Mouse (Mus musculus): Measurements from ENCODE around the gene Msgn1. TPM values are rescaled to one million over a fixed set of nuclear protein-coding genes. Genes with fewer than 3 reads are reported as not detected.
A peak's percentile ranks its signal among the peaks of the same experiment; 100 is the strongest.

Msgn1 gene
- not detected for total RNA-seq (2021)
- long read RNA-seq, experiment 1 = 0 reads
- long read RNA-seq, experiment 2 = 0 reads

DNA sequence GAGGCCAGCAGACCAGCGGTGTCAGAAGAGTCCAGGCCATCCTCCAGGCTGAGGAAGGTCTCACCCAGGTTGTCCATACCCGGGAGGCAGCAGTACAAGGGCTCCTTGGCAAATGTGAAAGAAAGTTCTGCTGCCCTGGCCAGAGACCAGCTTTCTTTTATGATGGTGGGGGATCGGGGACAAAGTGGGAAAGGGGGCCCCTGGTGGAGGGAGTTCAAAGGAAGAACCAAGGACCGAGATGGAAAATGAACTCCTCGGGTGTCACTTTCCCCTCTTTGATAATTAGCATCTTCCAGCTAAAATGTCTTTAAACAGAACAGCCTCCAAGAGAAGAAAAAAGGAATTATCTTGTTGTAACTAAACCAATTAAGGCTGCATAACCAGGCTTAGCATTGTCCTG, at the start of gene Msgn1:
Msgn1 (minus strand) TSS at position 101 of the 400 bp plus-strand sequence.
- no peak for DNase-seq

GRCm38 (mm10) chr12:11250322-11250721, 41.5 kb upstream of the Msgn1 start:
- no peak for DNase-seq

DNA sequence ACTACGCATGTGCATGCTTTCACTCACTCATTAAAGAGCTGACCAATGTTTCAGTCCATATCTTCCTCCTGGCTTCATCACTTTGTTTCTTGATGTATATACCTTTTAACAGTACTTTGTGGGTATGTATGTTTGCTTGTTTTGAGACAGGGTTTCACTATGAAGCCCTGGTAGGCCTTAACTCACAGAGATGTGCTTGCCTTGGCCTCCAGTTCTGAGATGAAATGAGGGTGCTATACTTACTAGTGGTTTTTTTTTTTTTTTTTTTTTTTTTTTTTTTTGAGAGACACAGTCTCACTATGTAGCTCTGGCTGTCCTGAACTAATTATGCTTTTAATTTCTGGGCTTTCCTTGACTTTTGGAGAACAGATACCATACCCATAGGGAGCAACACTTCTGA, 38.7 kb upstream of the Msgn1 start:
- no peak for DNase-seq

DNA sequence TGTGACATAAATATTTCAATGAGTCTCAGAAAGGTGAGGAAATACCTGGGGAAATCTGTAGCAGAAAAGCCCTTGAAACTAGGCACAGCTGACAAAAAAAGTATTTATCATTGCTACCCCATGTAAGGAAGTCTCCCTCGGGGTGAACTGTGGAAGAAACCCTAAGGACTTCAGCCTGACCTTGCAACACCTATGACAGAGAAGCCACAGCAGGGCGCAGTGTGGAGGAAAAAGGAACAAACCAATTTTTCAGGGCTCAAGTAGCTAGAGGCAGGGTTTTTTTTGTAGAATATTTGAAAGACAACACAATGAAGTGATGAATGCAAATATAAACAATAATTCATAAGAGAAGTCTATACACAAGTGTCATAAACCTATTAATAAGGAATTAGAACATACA, 27.2 kb upstream of the Msgn1 start:
- DNase-seq = no peak

- DNase-seq = no peak
Observed at GRCm38 (mm10) chr12:11230267-11230666, 21.5 kb upstream of the Msgn1 start.

DNA sequence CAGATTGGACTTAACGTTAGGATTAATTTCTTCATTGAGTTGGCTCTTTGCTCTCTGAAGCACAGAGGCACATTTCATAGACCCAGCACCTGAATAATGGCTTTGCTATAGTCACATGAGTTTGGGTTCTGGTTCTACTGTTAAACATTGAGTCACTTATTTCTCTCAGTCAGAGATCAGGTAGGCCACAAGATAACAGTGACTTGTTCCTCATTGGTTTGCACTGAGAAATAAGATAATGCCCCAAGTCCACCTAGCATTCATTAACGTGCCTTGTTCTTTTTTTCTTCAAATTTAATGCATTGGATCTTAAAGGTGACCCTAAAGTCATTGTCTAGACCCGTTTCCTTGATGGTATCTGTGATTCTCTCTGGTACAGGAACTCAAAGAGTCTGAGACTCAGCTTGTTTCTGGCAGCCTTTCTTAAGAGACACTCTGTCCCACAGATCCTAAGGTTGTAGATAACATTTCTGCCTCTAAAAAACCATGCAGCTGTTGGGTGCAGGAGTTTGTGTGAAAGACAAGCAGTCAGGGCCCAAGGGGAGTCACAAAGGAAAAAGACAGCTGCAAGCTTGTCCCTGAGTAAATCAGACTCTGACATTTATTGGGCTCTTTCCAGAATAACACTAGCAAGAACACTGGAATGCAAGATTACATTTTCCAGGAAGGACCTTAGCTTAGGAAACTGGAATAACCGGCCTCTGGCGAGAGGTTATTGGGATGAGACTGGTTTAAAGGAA, 17.9 kb upstream of the Msgn1 start:
- DNase-seq = peak; percentile 16

DNA sequence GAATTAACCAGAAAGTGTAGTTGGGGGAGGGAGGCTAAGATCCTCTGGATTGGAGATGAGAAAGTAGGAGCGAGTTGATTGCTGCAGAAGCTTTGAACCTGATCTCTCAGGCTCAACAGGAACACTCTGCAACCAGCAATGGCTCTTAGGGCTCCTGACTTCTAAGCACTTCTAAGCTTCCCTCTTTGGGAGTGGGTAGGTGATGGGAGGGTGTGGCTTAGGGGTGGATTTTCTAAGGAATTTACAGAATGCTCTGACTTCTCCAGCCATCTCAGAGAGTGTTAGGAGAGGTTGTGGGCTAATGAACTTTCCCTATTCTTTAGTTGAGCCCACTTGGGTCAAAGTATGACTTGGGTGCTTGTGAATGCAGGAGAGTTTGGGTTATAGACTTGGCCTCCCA, 17.4 kb upstream of the Msgn1 start:
- no peak for DNase-seq

DNA sequence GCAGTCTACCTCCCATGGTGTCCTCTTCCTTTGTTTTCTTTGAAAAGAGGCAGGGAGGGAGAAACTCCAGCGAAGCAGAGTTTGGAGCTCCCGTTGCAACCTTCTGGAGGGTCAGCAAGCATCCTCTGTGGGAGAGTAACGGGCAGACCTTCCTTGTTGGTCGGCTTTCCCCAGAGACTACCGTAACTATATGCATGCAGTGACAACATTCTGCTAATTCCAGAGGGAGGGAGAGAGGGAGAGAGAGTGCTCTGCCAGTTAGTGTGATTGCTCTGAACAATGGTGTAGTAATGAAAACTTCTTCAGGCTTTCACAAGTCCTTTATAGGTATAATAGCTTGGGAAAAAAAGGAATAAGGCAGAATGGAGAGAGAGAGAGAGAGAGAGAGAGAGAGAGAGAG, 15.9 kb upstream of the Msgn1 start:
- no peak for DNase-seq

DNA sequence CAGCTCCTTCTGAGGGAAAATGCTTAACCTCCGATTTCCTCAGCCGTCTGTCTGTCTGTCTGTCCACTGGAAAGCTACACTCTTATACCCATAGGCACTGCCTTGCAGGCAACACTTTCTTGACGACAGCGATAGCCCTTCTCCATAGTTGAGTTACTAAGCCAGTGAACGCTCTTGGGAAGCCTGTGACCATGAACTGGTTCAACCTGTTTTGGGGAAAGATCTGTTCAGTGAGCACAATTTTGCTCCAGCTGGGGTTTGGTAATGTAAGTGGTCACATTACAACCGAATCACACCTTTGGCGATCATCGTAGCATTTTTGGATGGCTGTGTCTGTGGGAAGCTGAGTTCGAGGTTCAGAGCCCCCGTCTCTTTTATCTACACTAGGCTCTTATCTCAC, 14.3 kb upstream of the Msgn1 start:
- DNase-seq = peak; percentile 11

GRCm38 (mm10) chr12:11222566-11222965, 13.8 kb upstream of the Msgn1 start:
- no peak for DNase-seq

- DNase-seq = no peak
Observed at GRCm38 (mm10) chr12:11221524-11222330, 13.0 kb upstream of the Msgn1 start.

DNA sequence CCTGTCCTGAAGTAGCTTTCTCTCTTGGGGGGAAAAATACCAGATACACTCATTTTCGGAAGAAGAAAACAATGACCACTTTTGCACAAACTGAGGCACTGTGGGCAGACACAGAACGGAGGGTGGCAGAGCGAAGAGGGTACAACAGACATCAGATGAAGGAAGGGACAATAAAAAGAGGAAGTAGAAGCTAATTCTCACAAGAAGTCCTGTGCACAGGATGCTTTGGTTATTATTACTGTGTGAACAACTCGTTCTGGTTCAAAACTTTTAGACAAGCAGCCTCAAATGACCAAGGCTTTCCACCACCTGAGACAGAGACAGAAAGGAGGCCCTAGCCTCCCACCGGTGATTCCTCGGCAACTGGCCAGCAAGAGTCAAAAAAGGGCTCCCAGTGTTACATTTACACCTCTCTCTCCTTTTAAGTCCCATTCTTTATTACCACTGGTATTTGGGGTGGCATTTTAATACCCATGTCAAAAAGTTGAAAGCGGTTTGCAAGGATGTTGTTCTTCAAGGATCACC, 9.0 kb upstream of the Msgn1 start:
- no peak for DNase-seq

- DNase-seq = no peak
Observed at GRCm38 (mm10) chr12:11216454-11216853, 7.7 kb upstream of the Msgn1 start.

DNA sequence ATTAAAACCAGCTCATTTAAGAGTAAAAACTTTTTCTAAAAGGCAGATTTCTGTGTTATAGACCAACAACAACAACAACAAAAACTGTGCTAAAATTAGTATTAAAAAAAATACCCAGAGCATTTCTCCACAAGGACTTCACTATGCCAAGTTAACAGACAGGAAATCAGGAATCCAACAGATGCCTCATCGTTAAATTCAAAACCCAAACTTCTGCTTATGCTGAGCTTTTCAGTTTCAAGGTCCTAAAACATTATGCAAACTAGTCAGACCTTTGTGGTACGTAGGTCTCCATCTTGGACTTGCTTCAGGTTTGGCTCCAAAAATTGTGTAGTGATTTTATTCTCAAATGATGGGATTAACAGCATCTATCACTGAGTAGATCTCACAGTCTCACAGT, 6.8 kb upstream of the Msgn1 start:
- DNase-seq = no peak

DNA sequence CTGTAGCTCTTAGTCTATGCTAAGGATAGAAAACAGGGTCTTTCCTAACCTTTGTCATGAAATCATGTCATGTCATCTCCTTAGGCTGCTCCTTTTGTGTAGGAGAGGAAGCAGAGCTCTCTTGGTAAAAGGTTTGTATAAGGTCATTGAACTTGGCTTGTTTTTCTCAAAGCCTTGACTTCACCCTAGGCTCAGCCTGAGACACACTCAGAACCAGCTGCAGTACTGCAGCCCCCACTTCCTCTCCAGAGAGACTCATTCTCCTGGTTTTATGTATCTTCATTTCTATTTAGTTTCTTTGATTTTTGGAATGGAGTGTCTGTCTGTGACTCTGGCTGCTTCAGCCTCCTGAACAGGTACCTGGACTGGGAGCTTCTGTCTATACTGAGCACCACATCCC, 6.0 kb upstream of the Msgn1 start:
- no peak for DNase-seq

GRCm38 (mm10) chr12:11212881-11213280, 4.1 kb upstream of the Msgn1 start:
- no peak for DNase-seq

DNA sequence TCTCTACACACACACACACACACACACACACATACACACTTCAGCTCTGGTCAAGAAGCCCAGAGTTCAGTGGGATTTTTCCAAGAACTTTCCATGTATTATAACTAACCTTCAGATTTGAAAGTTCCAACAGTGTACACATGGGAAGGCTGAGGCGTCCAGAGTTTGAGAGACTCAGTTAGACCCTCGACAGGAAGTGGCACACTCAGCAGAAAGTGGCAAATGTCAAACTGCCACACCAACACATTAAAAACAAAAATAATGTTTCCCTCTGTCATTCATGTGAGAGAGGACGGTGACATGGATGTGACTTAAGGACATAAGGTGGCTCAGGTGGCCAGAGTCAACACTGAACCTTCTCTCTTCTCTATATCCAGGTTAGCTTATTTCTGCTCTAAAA, 1.6 kb upstream of the Msgn1 start:
- DNase-seq = no peak

- no peak for DNase-seq
Observed at GRCm38 (mm10) chr12:11209636-11210035, 864 bp upstream of the Msgn1 start.

- no peak for DNase-seq
Observed at GRCm38 (mm10) chr12:11206321-11206720, 2.5 kb downstream of the Msgn1 start.

DNA sequence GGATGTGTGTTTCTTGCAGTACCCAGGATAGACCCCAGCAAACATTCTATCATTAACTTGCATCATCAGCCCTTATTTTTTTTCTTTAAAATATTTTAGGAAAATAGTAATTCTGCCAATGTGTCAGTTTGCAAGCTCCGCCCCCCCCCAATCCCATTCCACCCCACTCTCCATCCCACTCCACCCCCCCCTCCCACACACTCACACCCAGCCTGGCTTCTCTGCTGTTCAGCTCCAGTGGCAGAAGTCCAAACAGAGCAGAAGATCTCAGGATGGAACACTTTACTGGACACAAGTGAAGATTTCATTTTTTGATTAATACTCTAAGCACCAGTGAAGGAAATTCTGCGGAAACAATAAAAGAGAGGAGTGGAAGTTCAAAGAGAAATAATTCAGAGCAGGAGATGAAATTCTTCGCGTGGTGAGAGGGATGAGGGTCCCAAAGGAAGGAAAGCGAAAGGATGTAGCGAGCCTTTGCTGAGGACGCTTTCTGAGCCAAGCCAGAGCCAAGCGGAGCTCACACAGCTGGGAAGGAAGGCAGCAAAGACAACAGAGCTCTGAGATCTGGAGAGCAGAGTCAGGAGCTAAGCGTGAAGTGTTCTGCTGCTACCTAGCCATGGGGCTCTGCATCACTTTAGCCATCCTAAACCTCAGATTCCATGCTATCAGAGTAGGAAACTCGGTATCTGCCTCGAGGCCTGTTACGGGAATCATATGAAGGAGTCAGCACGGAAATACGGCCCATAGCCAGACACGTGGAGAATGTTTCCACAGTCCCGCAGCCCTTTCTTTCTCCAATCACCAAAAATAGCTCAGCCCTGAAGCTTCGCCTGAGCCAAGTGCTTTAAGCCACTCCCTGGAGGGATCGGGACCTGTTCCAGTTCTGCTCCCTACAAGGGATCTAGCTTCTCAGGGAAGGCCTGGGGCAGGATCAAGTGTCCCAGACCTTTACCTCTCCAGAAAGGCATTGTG, 4.8 kb downstream of the Msgn1 start:
- DNase-seq = peak; percentile 71

DNA sequence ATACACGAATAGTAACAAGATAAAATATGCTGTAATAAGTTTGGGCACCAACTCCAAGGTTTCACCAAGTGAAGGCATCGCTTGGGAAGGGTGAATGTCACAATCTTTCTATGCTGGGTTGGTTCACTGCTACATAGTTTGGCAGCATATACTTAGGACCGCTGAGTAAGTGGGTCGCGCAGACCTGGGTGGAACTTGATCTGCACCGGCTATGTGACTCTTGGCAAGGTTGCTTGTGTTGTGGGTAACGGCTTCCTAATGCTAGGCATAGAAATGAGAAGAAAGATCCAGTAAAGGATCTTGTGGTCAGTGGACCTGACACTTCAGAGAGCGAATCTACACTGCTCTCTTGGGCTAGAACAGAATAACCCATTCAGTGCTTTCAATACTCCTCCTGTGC, 6.3 kb downstream of the Msgn1 start:
- DNase-seq = no peak

DNA sequence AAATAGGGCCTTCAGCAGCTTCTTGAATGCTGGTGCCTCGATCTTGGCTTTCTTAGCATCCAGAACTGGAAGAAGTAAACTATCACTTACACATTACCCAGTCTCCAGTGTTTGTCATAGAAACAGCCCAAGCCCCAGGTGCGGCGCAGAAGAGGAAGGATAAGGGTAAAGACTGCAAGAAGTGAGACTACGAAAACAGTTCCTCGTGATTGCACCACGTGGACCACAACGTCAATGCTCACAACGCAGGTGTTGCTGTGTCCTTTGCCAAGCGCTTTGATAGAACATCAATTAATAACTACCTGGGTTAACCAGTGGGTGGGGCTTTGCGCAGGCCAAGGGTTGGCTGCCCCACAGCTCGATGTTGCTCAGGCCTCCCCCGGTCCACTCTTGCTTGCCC, 8.1 kb downstream of the Msgn1 start:
- no peak for DNase-seq

All from adrenal gland, postnatal 10 days (tissue).